Mouse (Mus musculus): ENCODE data around the gene Klra7.
"Not testable (repeated sequence)": the region's sequence is repeated elsewhere in the genome, so short reads cannot be mapped to it uniquely, and the experiment has no call there.

The Klra7 gene

DNA sequence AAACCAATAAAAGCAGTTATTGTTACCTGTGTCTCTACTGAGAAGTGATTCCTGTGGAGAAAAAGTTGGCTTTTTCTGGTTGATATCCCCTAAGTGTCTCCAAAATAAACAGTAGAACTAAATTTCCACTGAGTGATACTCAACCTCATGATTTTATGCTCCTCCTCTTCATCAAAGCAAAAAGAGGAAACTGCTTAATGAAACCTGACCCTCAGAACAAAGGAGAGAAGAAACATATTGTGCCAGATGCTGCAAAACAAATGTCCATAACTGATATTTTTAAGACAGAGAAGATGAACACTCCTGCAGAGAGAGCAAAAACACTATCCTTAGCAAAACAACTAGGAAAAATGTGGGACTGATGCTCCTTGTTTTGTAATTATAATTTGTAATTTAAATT lies at the start of gene Klra7:
Klra7 (minus strand) TSS at position 101 of the 400 bp plus-strand sequence.
- DNase-seq = no peak

- DNase-seq = not testable (repeated sequence)
These were observed 48.7 kb upstream of the Klra7 start, which contains the start of gene Klra10 for GRCm38 (mm10) chr6:130281828-130282227. Gene Klra10 (minus strand): TSS chr6:130281928.

DNA sequence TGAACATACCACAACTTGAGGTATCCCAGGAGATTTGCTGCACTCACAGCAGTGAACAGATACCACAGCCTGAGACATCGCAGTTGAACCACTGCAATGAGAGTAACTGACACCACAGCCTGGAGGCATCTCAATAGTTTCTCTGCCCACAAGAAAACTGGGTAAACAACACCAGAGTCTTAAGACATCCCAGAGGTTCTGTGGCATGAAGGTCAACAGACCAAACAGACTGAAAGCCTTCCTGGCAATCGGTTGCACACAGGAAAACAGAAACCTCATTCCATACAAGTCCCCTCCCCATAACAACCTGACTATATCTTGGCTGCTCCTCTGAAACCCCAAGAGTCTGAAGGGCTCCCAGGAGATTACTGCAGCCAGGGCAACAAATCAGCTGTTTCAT lies 22.2 kb upstream of the Klra7 start:
- DNase-seq = no peak

DNA sequence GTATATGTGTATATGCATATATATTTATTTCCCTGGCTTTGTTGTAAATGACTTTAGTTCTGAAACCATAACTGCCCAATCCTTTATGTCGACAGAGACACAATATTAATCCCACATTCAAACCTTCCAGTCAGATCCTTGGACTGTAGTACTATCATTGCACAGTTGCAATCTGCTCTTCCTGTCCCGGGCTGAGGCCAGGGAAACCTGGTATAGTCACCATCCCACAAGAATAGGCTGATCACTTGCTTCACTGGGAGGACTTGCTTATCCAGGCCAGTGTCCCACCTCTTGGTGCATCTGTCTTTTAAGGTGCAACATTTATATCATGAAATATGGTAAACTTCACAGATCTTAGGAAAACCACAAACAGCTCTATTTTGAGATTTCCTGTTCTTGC lies 4.4 kb upstream of the Klra7 start:
- DNase-seq = no peak

GRCm38 (mm10) chr6:130236635-130237034 lies 3.5 kb upstream of the Klra7 start:
- DNase-seq = no peak

DNA sequence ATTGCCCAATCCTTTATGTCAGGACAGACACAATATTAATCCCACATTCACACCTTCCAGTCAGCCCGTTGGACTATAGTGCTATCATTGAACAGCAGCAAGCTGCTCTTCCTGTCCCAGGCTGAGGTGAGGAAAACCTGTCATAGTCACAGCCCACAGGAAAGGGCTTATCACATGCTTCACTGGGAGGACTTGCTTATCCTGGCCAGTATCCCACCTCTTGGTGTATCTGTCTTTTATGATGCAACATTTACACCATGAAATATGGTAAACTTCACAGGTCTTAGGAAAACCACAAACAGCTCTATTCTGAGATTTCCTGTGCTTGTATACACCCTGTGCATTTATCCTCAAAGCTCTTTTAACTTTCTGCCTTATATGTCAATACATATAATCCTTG lies 35.7 kb downstream of the Klra7 start:
- DNase-seq = not testable (repeated sequence)

GRCm38 (mm10) chr6:130193012-130193411 lies 40.1 kb downstream of the Klra7 start, which contains the start of gene Klra9:
Gene Klra9 (minus strand): TSS chr6:130193112.
- DNase-seq = not testable (repeated sequence)
